Mouse (Mus musculus) heart, embryonic 13.5 days (tissue): ENCODE data around the gene Nacc2. TPM values are rescaled to one million over a fixed set of nuclear protein-coding genes. Genes with fewer than 3 reads are reported as not detected.

Source experiments
- ATAC-seq: fragments of 200-750 bp; cut with Nextera tagmentation; 2 replicates; pipeline ENCODE4 v1.8.0; 2017; ENCODE audit warnings: moderate TSS enrichment; ENCODE audit not compliant: insufficient number of reproducible peaks, low FRiP score, low TSS enrichment; ENCODE audit errors: extremely low read depth
- H3K27ac ChIP-seq: fragments of 300-500 bp; sonication (generic); replicated peaks from 2 replicates; pipeline ENCODE4 v1.5.1; 2015; ENCODE audit warnings: moderate library complexity, mild to moderate bottlenecking, inconsistent platforms
- H3K27me3 ChIP-seq: fragments of 300-500 bp; sonication (generic); replicated peaks from 2 replicates; pipeline ENCODE4 v1.6.1; 2015; ENCODE audit warnings: mild to moderate bottlenecking, inconsistent platforms
- H3K36me3 ChIP-seq: fragments of 300-500 bp; sonication (generic); 2 replicates; pipeline ENCODE4 v1.6.1; 2015; ENCODE audit warnings: mild to moderate bottlenecking, inconsistent platforms
- H3K4me1 ChIP-seq: fragments of 300-500 bp; sonication (generic); 2 replicates; pipeline ENCODE4 v1.6.1; 2015; ENCODE audit warnings: inconsistent platforms
- H3K4me2 ChIP-seq: fragments of 300-500 bp; sonication (generic); 2 replicates; pipeline ENCODE4 v1.6.1; 2015; ENCODE audit warnings: inconsistent platforms, mild to moderate bottlenecking, moderate library complexity
- H3K4me3 ChIP-seq: fragments of 300-500 bp; sonication (generic); 2 replicates; pipeline ENCODE4 v1.5.1; 2015; ENCODE audit warnings: moderate library complexity, mild to moderate bottlenecking, inconsistent platforms
- H3K9ac ChIP-seq: fragments of 300-500 bp; sonication (generic); 2 replicates; pipeline ENCODE4 v1.6.1; 2015; ENCODE audit warnings: inconsistent platforms, mild to moderate bottlenecking, moderate library complexity
- H3K9me3 ChIP-seq: fragments of 300-500 bp; sonication (generic); 2 replicates; pipeline ENCODE4 v1.6.1; 2016; ENCODE audit warnings: inconsistent platforms
- WGBS: fragments of 180-500 bp; shearing (Covaris S2); methylation state at CpG from one replicate; pipeline ENCODE4 v1.1.7; 2015; ENCODE audit warnings: mixed read lengths; 5-methylcytosine and 5-hydroxymethylcytosine counted together
- polyA plus RNA-seq: library from polyadenylated mRNA; unstranded; fragments of >200 nt; fragmentation: Nextera tagmentation; extraction: Ambion mirVana; gene quantifications from 2 replicates; pipeline ENCODE4 v1.2.1, GENCODE M21; 2015

The Nacc2 gene
- polyA plus RNA-seq, 1 experiment from 2014 or later = 6.1 TPM

GRCm38 (mm10) chr2:26139034-26139544, 16.1 kb upstream of the Nacc2 start:
- peak overlapping the region; percentile 88 for H3K4me2 ChIP-seq
- peak overlapping the region; percentile 95 for H3K27ac ChIP-seq
- peaks cover 23% of the 10 kb centered on the region for H3K36me3 ChIP-seq
- no peak for ATAC-seq
- peak overlapping the region; percentile 85 for H3K4me3 ChIP-seq
- H3K4me1 ChIP-seq = peaks cover 32% of the 10 kb centered on the region
- H3K9ac ChIP-seq = peak overlapping the region; percentile 97
- peaks cover 3% of the 10 kb centered on the region; the same call in 1 of the 2 replicates for H3K9me3 ChIP-seq
- no peaks in the 10 kb centered on the region for H3K27me3 ChIP-seq
- WGBS = 57% methylated on average over 7 of the region's 7 CpGs

GRCm38 (mm10) chr2:26138252-26139033, 15.4 kb upstream of the Nacc2 start:
- H3K27ac ChIP-seq = peak overlapping the region; percentile 95; the same call in 1 of the 2 replicates
- WGBS = 51% methylated on average over 31 of the region's 31 CpGs
- H3K27me3 ChIP-seq = no peaks in the 10 kb centered on the region
- H3K4me3 ChIP-seq = peak overlapping the region; percentile 85
- H3K4me1 ChIP-seq = peaks cover 39% of the 10 kb centered on the region
- H3K9ac ChIP-seq = peak overlapping the region; percentile 97
- peaks cover 3% of the 10 kb centered on the region; the same call in 1 of the 2 replicates for H3K9me3 ChIP-seq
- peaks cover 23% of the 10 kb centered on the region for H3K36me3 ChIP-seq
- ATAC-seq = no peak
- H3K4me2 ChIP-seq = peak overlapping the region; percentile 88

GRCm38 (mm10) chr2:26134591-26134990, 11.6 kb upstream of the Nacc2 start:
- H3K36me3 ChIP-seq = peaks cover 23% of the 10 kb centered on the region
- ATAC-seq = no peak
- no peak overlapping the region for H3K27ac ChIP-seq
- H3K4me1 ChIP-seq = peaks cover 42% of the 10 kb centered on the region
- H3K27me3 ChIP-seq = no peaks in the 10 kb centered on the region
- H3K9ac ChIP-seq = no peak overlapping the region
- no peak overlapping the region for H3K4me3 ChIP-seq
- peaks cover 3% of the 10 kb centered on the region; the same call in 1 of the 2 replicates for H3K9me3 ChIP-seq
- WGBS = 80% methylated on average over 2 of the region's 2 CpGs
- H3K4me2 ChIP-seq = no peak overlapping the region

GRCm38 (mm10) chr2:26132628-26133551, 9.9 kb upstream of the Nacc2 start:
- Histone ChIP-seq H3K9ac (peak overlapping the region; percentile 78), H3K4me1 (peaks cover 29% of the 10 kb centered on the region), H3K27me3 (no peaks in the 10 kb centered on the region), H3K9me3 (peaks cover 3% of the 10 kb centered on the region; the same call in 1 of the 2 replicates), H3K4me2 (peak overlapping the region; percentile 72), H3K4me3 (peak overlapping the region; percentile 48), H3K36me3 (peaks cover 15% of the 10 kb centered on the region), H3K27ac (peak overlapping the region; percentile 85)
- 4% methylated on average over 25 of the region's 25 CpGs for WGBS
- ATAC-seq = peak; percentile 60

GRCm38 (mm10) chr2:26131327-26131726, 8.3 kb upstream of the Nacc2 start:
- Histone ChIP-seq H3K27me3 (no peaks in the 10 kb centered on the region), H3K36me3 (peaks cover 6% of the 10 kb centered on the region), H3K9me3 (peaks cover 3% of the 10 kb centered on the region; the same call in 1 of the 2 replicates), H3K9ac (no peak overlapping the region), H3K27ac (no peak overlapping the region), H3K4me3 (no peak overlapping the region), H3K4me1 (peaks cover 26% of the 10 kb centered on the region), H3K4me2 (no peak overlapping the region)
- 73% methylated on average over 2 of the region's 2 CpGs for WGBS
- no peak for ATAC-seq

- WGBS = 64% methylated on average over 3 of the region's 3 CpGs
- Histone ChIP-seq H3K4me2 (no peak overlapping the region), H3K27ac (no peak overlapping the region), H3K4me3 (no peak overlapping the region), H3K9me3 (no peaks in the 10 kb centered on the region), H3K4me1 (peaks cover 26% of the 10 kb centered on the region), H3K27me3 (no peaks in the 10 kb centered on the region), H3K9ac (no peak overlapping the region), H3K36me3 (no peaks in the 10 kb centered on the region)
- no peak for ATAC-seq
Observed at GRCm38 (mm10) chr2:26129962-26130361, 6.9 kb upstream of the Nacc2 start.

GRCm38 (mm10) chr2:26129346-26129745, 6.3 kb upstream of the Nacc2 start:
- ATAC-seq = no peak
- 89% methylated on average over 2 of the region's 2 CpGs for WGBS
- Histone ChIP-seq H3K27me3 (peaks cover 5% of the 10 kb centered on the region; the same call in 1 of the 2 replicates), H3K9ac (no peak overlapping the region), H3K9me3 (no peaks in the 10 kb centered on the region), H3K4me3 (no peak overlapping the region), H3K36me3 (no peaks in the 10 kb centered on the region), H3K4me2 (no peak overlapping the region), H3K4me1 (peaks cover 26% of the 10 kb centered on the region), H3K27ac (no peak overlapping the region)

GRCm38 (mm10) chr2:26122171-26123078, 595 bp downstream of the Nacc2 start:
- ATAC-seq = peak; percentile 37; the same call in 1 of the 2 replicates

GRCm38 (mm10) chr2:26121541-26122083, 1.4 kb downstream of the Nacc2 start:
- no peak for ATAC-seq
- 32% methylated on average over 17 of the region's 17 CpGs for WGBS
- Histone ChIP-seq H3K4me2 (peak overlapping the region; percentile 98), H3K4me1 (peaks cover 48% of the 10 kb centered on the region), H3K27me3 (peaks cover 44% of the 10 kb centered on the region), H3K9me3 (no peaks in the 10 kb centered on the region), H3K36me3 (no peaks in the 10 kb centered on the region), H3K4me3 (peak overlapping the region; percentile 83), H3K27ac (no peak overlapping the region), H3K9ac (peak overlapping the region; percentile 92)

More at GRCm38 (mm10) chr2:26122171-26123078, 595 bp downstream of the Nacc2 start:
- peak overlapping the region; percentile 92 for H3K9ac ChIP-seq
- H3K4me3 ChIP-seq = peak overlapping the region; percentile 83
- peaks cover 44% of the 10 kb centered on the region for H3K27me3 ChIP-seq
- H3K4me1 ChIP-seq = peaks cover 40% of the 10 kb centered on the region
- no peaks in the 10 kb centered on the region for H3K36me3 ChIP-seq
- under 1% methylated on average over 101 of the region's 109 CpGs for WGBS
- H3K27ac ChIP-seq = peak overlapping the region; percentile 24; the same call in 1 of the 2 replicates
- H3K4me2 ChIP-seq = peak overlapping the region; percentile 98
- H3K9me3 ChIP-seq = no peaks in the 10 kb centered on the region

GRCm38 (mm10) chr2:26119626-26120025, 3.4 kb downstream of the Nacc2 start:
- no peaks in the 10 kb centered on the region for H3K36me3 ChIP-seq
- peaks cover 42% of the 10 kb centered on the region for H3K27me3 ChIP-seq
- no peaks in the 10 kb centered on the region for H3K9me3 ChIP-seq
- no peak overlapping the region for H3K4me2 ChIP-seq
- H3K27ac ChIP-seq = 0 out of 2 replicates have a peak overlapping the region, but pooled peaks have one; percentile 72
- no peak overlapping the region for H3K9ac ChIP-seq
- WGBS = 55% methylated on average over 2 of the region's 2 CpGs
- H3K4me1 ChIP-seq = peaks cover 57% of the 10 kb centered on the region
- no peak overlapping the region for H3K4me3 ChIP-seq
- no peak for ATAC-seq
